Mouse (Mus musculus): ENCODE measurements around the gene Lypd6b.

GRCm38 (mm10) chr2:49911296-49912034 is 124.0 kb downstream of the Lypd6b start:
- no peak for TF ChIP-seq GATA1 (IDR thresholded peaks at IDR 0.05; ENCODE audit: low read length)
- no peak for TF ChIP-seq TAL1 (IDR thresholded peaks at IDR 0.05; ENCODE audit: low read length)
